Mouse (Mus musculus) neural tube, embryonic 14.5 days (tissue): Measurements from ENCODE around the gene Cecr2. TPM values are rescaled to one million over a fixed set of nuclear protein-coding genes. Genes with fewer than 3 reads are reported as not detected.
"Not testable (repeated sequence)": the region's sequence is repeated elsewhere in the genome, so short reads cannot be mapped to it uniquely, and the experiment has no call there.

ENCODE experiments used
- ATAC-seq: fragments of 200-750 bp; cut with Nextera tagmentation; 2 replicates; pipeline ENCODE4 v1.8.0; 2017; ENCODE audit warnings: low read depth, mild to moderate bottlenecking, moderate TSS enrichment, moderate library complexity
- H3K27ac ChIP-seq: fragments of 300-500 bp; sonication (generic); 2 replicates; pipeline ENCODE4 v1.5.1; 2014; ENCODE audit warnings: low read depth, mild to moderate bottlenecking, control low read depth, low read length, moderate library complexity, mixed read lengths
- H3K27me3 ChIP-seq: fragments of 300-500 bp; sonication (generic); 2 replicates; pipeline ENCODE4 v1.6.1; 2014; ENCODE audit warnings: low read length; ENCODE audit not compliant: control insufficient read depth, insufficient read depth
- H3K36me3 ChIP-seq: fragments of 300-500 bp; sonication (generic); 2 replicates; pipeline ENCODE4 v1.6.1; 2014; ENCODE audit warnings: low read length, mixed read lengths; ENCODE audit not compliant: control insufficient read depth, insufficient read depth
- H3K4me1 ChIP-seq: fragments of 300-500 bp; sonication (generic); 2 replicates; pipeline ENCODE4 v1.6.1; 2014; ENCODE audit warnings: low read length; ENCODE audit not compliant: control insufficient read depth, insufficient read depth
- H3K4me2 ChIP-seq: fragments of 300-500 bp; sonication (generic); 2 replicates; pipeline ENCODE4 v1.6.1; 2014; ENCODE audit warnings: mild to moderate bottlenecking, low read depth, low read length, control low read depth
- H3K4me3 ChIP-seq: fragments of 300-500 bp; sonication (generic); 2 replicates; pipeline ENCODE4 v1.5.1; 2014; ENCODE audit warnings: low read depth, low read length, control low read depth, mixed read lengths
- H3K9ac ChIP-seq: fragments of 300-500 bp; sonication (generic); replicated peaks from 2 replicates; pipeline ENCODE4 v1.6.1; 2014; ENCODE audit warnings: low read depth, mild to moderate bottlenecking, control low read depth, low read length, mixed read lengths
- H3K9me3 ChIP-seq: fragments of 300-500 bp; sonication (generic); 2 replicates; pipeline ENCODE4 v1.6.1; 2016; ENCODE audit warnings: low read length; ENCODE audit not compliant: control insufficient read depth
- WGBS: fragments of 180-500 bp; shearing (Covaris S2); extraction: QIAGEN DNeasy Blood & Tissue Kit; methylation state at CpG from one replicate; pipeline ENCODE4 v1.1.7; 2014; 5-methylcytosine and 5-hydroxymethylcytosine counted together
- polyA plus RNA-seq: library from polyadenylated mRNA; unstranded; fragments of >200 nt; fragmentation: Nextera tagmentation; extraction: Ambion mirVana; gene quantifications from 2 replicates; pipeline ENCODE4 v1.2.1, GENCODE M21; 2014

Cecr2 gene
- polyA plus RNA-seq, 1 experiment from 2014 or later = 3.1 TPM

GRCm38 (mm10) chr6:120639547-120639946 lies 26.6 kb upstream of the Cecr2 start:
- 30% methylated on average over 4 of the region's 4 CpGs for WGBS
- H3K4me2 ChIP-seq = no peak overlapping the region
- H3K9ac ChIP-seq = no peak overlapping the region
- H3K4me1 ChIP-seq = no peaks in the 10 kb centered on the region
- H3K9me3 ChIP-seq = no peaks in the 10 kb centered on the region
- H3K27me3 ChIP-seq = no peaks in the 10 kb centered on the region
- H3K36me3 ChIP-seq = no peaks in the 10 kb centered on the region
- H3K4me3 ChIP-seq = no peak overlapping the region
- ATAC-seq = no peak
- no peak overlapping the region for H3K27ac ChIP-seq

GRCm38 (mm10) chr6:120641866-120642378 lies 24.2 kb upstream of the Cecr2 start:
- ATAC-seq = no peak
- H3K4me1 ChIP-seq = no peaks in the 10 kb centered on the region

GRCm38 (mm10) chr6:120643776-120644175 lies 22.4 kb upstream of the Cecr2 start:
- no peak overlapping the region for H3K4me2 ChIP-seq
- no peak for ATAC-seq
- H3K27ac ChIP-seq = no peak overlapping the region
- no peaks in the 10 kb centered on the region for H3K9me3 ChIP-seq
- H3K36me3 ChIP-seq = no peaks in the 10 kb centered on the region
- no peaks in the 10 kb centered on the region for H3K27me3 ChIP-seq
- no peak overlapping the region for H3K9ac ChIP-seq
- H3K4me3 ChIP-seq = no peak overlapping the region
- H3K4me1 ChIP-seq = no peaks in the 10 kb centered on the region
- 68% methylated on average over 7 of the region's 7 CpGs for WGBS

More at GRCm38 (mm10) chr6:120641866-120642378, 24.2 kb upstream of the Cecr2 start:
- Histone ChIP-seq H3K9ac (no peak overlapping the region), H3K27me3 (no peaks in the 10 kb centered on the region), H3K27ac (no peak overlapping the region), H3K36me3 (no peaks in the 10 kb centered on the region), H3K9me3 (no peaks in the 10 kb centered on the region), H3K4me3 (no peak overlapping the region), H3K4me2 (no peak overlapping the region)
- 91% methylated on average over 11 of the region's 11 CpGs for WGBS

GRCm38 (mm10) chr6:120644346-120645299 lies 21.5 kb upstream of the Cecr2 start:
- no peak for ATAC-seq
- no peak overlapping the region for H3K4me2 ChIP-seq
- no peaks in the 10 kb centered on the region for H3K4me1 ChIP-seq
- 54% methylated on average over 23 of the region's 23 CpGs for WGBS
- H3K9ac ChIP-seq = no peak overlapping the region
- H3K27me3 ChIP-seq = no peaks in the 10 kb centered on the region
- H3K27ac ChIP-seq = no peak overlapping the region
- H3K9me3 ChIP-seq = no peaks in the 10 kb centered on the region
- no peaks in the 10 kb centered on the region for H3K36me3 ChIP-seq
- no peak overlapping the region for H3K4me3 ChIP-seq

GRCm38 (mm10) chr6:120647246-120648028 lies 18.7 kb upstream of the Cecr2 start:
- not testable (repeated sequence) for H3K36me3 ChIP-seq, H3K27me3 ChIP-seq, H3K4me1 ChIP-seq, H3K4me2 ChIP-seq, ATAC-seq, H3K27ac ChIP-seq, H3K9me3 ChIP-seq, H3K9ac ChIP-seq, H3K4me3 ChIP-seq
- 90% methylated on average over 3 of the region's 4 CpGs for WGBS

DNA sequence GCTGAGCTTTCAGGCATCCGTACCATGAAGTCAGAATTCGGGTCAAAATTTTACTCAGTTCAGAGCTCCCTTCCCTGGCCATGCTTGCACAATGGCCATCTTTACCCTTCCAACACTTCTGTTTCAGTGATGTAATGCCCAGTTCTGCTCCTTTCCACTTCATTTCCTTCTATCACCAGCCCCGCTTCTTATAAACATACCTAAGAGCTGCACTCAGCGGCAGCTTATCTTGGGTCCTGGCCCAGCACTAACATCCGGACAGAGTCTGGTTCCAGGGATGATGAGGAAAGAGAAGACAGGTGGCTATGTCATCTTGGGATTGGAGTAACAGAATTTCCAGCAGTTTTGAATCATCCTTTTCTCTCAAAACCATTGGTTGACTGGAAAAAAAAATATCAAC lies 18.0 kb upstream of the Cecr2 start:
- Histone ChIP-seq H3K4me1 (no peaks in the 10 kb centered on the region), H3K9ac (no peak overlapping the region), H3K27me3 (no peaks in the 10 kb centered on the region), H3K4me2 (no peak overlapping the region), H3K9me3 (no peaks in the 10 kb centered on the region), H3K27ac (no peak overlapping the region), H3K36me3 (no peaks in the 10 kb centered on the region), H3K4me3 (no peak overlapping the region)
- WGBS = 88% methylated on average over 5 of the region's 5 CpGs
- no peak for ATAC-seq

- WGBS = 49% methylated on average over 7 of the region's 7 CpGs
- no peak for ATAC-seq
- no peak overlapping the region for H3K9ac ChIP-seq
Measured at GRCm38 (mm10) chr6:120652666-120653065, 13.5 kb upstream of the Cecr2 start.

DNA sequence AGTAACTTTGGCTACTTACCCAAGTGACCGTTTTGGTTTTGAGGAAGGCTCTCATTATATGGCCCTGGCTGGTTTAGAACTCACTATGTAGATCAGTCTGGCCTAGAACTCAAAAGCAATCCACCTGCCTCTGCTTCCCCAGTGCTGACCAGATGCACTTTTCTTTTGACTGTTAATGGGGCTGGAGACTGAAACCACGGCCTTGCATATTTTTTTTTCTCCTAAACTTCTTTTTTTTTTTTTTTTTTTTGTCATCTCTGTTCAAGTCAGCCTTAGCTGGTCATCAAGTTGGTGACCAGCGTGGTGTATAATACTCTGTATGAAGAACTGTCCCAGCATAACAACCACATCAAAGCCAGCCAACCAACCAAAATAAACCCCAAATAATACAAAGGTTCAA lies 10.5 kb upstream of the Cecr2 start:
- Histone ChIP-seq H3K27ac (no peak overlapping the region), H3K4me2 (no peak overlapping the region), H3K36me3 (no peaks in the 10 kb centered on the region), H3K9me3 (no peaks in the 10 kb centered on the region), H3K9ac (no peak overlapping the region), H3K27me3 (no peaks in the 10 kb centered on the region), H3K4me3 (no peak overlapping the region), H3K4me1 (no peaks in the 10 kb centered on the region)
- WGBS = 90% methylated on average over 3 of the region's 3 CpGs
- ATAC-seq = no peak

More at GRCm38 (mm10) chr6:120652666-120653065, 13.5 kb upstream of the Cecr2 start:
- Histone ChIP-seq H3K4me2 (no peak overlapping the region), H3K9me3 (no peaks in the 10 kb centered on the region), H3K36me3 (no peaks in the 10 kb centered on the region), H3K27ac (no peak overlapping the region), H3K4me3 (no peak overlapping the region), H3K27me3 (no peaks in the 10 kb centered on the region), H3K4me1 (no peaks in the 10 kb centered on the region)

GRCm38 (mm10) chr6:120658848-120659247 lies 7.3 kb upstream of the Cecr2 start:
- H3K27ac ChIP-seq = no peak overlapping the region
- no peaks in the 10 kb centered on the region for H3K36me3 ChIP-seq
- no peak overlapping the region for H3K4me3 ChIP-seq
- no peak overlapping the region for H3K4me2 ChIP-seq
- no peaks in the 10 kb centered on the region for H3K4me1 ChIP-seq
- ATAC-seq = no peak
- whole genome bisulfite sequencing = 56% methylated on average over 7 of the region's 7 CpGs
- no peaks in the 10 kb centered on the region for H3K9me3 ChIP-seq
- H3K9ac ChIP-seq = no peak overlapping the region
- H3K27me3 ChIP-seq = no peaks in the 10 kb centered on the region
